Mouse (Mus musculus) heart, adult 2 months (tissue): Measurements from ENCODE around the gene Gm11034. TPM values are rescaled to one million over a fixed set of nuclear protein-coding genes. Genes with fewer than 3 reads are reported as not detected.
A peak's percentile ranks its signal among the peaks of the same experiment; 100 is the strongest.

Experiments used
- DNase-seq, 2 experiments: peaks; one replicate each; pipeline ENCODE4 v3.0.0; 2021
- H3K27ac ChIP-seq: fragments of 200-600 bp; 2 replicates; pipeline ENCODE4 v1.8.1; 2022
- H3K27me3 ChIP-seq: fragments of 200-500 bp; 2 replicates; pipeline ENCODE4 v1.6.1; 2012; ENCODE audit warnings: mild to moderate bottlenecking, low read length, inconsistent platforms, mixed read lengths; ENCODE audit not compliant: control insufficient read depth, insufficient read depth
- H3K36me3 ChIP-seq: fragments of 200-500 bp; 2 replicates; pipeline ENCODE4 v1.6.1; 2012; ENCODE audit warnings: low read length, inconsistent platforms; ENCODE audit not compliant: control insufficient read depth, insufficient read depth
- H3K4me1 ChIP-seq: fragments of 200-500 bp; 2 replicates; pipeline ENCODE4 v1.6.1; 2011; ENCODE audit warnings: low read length; ENCODE audit not compliant: control insufficient read depth, insufficient read depth
- H3K4me3 ChIP-seq: fragments of 200-600 bp; 2 replicates; pipeline ENCODE4 v1.8.1; 2022
- H3K79me2 ChIP-seq: fragments of 200-500 bp; replicated peaks from 2 replicates; pipeline ENCODE4 v1.6.1; 2012; ENCODE audit warnings: mild to moderate bottlenecking, inconsistent platforms, low read length, moderate library complexity, mixed read lengths; ENCODE audit not compliant: control insufficient read depth, insufficient read depth
- H3K9ac ChIP-seq: fragments of 200-500 bp; 2 replicates; pipeline ENCODE4 v1.6.1; 2012; ENCODE audit warnings: low read depth, mild to moderate bottlenecking, control low read depth, inconsistent platforms, low read length, mixed read lengths
- CTCF ChIP-seq: fragments of 200-600 bp; IDR thresholded peaks from 2 replicates; pipeline ENCODE4 v1.8.1; 2022; ENCODE audit warnings: antibody characterized with exemption, mild to moderate bottlenecking, moderate library complexity
- EP300 ChIP-seq: fragments of 200-500 bp; IDR thresholded peaks from 2 replicates; pipeline ENCODE4 v1.6.1; 2011; ENCODE audit warnings: low read depth, low read length, control low read depth; ENCODE audit not compliant: insufficient read depth
- POLR2A ChIP-seq: fragments of 200-500 bp; IDR thresholded peaks from 2 replicates; pipeline ENCODE4 v1.6.1; 2011; ENCODE audit warnings: mild to moderate bottlenecking, low read depth, low read length, control low read depth; ENCODE audit not compliant: insufficient read depth
- WGBS: fragments of 180-500 bp; shearing (Covaris S2); methylation state at CpG from one replicate; pipeline ENCODE4 v1.1.7; 2018; 5-methylcytosine and 5-hydroxymethylcytosine counted together
- intact Hi-C: fragments of 180-260 bp; cut with DNase I; formaldehyde crosslinking; loops from one replicate; pipeline ENCODE4 v1.15.1; 2025
- polyA plus RNA-seq: library from polyadenylated mRNA; depleted of rRNA; stranded (reverse); fragments of >200 nt; gene quantifications from 2 replicates; pipeline ENCODE4 v1.2.3, GENCODE M21; 2012
- total RNA-seq, 2 experiments: library from RNA; stranded (reverse); gene quantifications; 2 replicates each; pipeline ENCODE4 v1.2.3; 2021

Gene Gm11034
- total and polyA plus RNA-seq, 3 experiments: not detected

DNA sequence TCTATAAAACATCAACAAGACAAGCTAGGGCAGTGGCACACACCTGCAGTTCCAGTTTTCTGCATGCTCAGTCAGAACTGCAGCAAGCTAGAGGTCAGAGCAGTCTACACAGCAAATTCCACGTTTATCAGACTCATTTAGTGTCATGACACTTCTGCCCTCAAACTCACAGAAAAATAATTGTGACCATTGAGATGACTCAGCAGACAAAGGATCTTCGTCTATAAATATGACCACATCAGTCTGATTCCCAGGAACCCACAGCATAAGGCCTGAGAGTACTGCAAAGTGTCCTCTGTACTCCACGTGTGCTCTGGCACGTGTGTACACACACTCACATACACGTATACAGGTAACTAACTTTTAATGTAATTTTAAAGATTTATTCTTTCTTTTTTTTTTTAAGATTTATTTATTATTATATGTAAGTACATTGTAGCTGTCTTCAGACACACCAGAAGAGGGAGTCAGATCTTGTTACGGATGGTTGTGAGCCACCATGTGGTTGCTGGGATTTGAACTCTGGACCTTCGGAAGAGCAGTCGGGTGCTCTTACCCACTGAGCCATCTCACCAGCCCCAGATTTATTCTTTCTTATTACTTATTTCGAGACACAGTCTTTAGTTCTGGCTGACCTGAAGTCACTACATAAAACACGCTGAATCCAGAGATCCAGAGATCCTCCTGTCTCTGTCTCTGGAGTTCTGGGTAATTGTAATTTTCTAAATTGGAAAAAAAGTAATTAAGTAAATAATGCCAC lies 5.5 kb upstream of the Gm11034 start:
- intact Hi-C loops: loop anchor here (1.0 kb wide), 1 partner anchor 24 kb away; no protein-coding TSS in a partner anchor
- WGBS: 73% methylated on average over 10 of the region's 10 CpGs
- Histone ChIP-seq H3K4me1 (peaks cover 1% of the 10 kb centered on the region; the same call in 1 of the 2 replicates), H3K27ac (peak overlapping the region; percentile 90), H3K27me3 (no peaks in the 10 kb centered on the region), H3K4me3 (peak overlapping the region; percentile 78), H3K79me2 (peaks cover 2% of the 10 kb centered on the region; the same call in 1 of the 2 replicates), H3K9ac (no peak overlapping the region), H3K36me3 (no peaks in the 10 kb centered on the region)
- DNase-seq: no peak
- TF ChIP-seq EP300: no peak

DNA sequence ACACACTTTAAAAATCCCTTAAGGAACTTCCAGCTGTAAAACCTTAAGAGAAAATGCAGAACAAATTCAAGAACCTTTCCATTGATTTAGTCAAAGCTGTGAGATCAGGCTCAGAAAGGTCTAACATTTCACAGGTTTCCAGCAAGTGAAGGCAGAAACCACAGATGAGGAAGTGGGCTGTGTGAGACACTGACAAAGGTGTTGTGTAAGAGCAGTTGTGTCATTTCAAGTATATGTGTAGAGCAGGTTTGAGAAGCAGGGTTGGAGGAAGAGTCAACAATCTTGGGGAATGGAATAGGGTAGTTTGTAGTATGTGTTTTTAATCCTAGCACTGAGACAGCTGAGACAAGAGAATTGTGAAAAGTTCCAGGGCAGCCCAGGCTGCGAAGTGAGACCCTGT lies 2.4 kb upstream of the Gm11034 start:
- no peak overlapping the region for H3K9ac ChIP-seq
- H3K4me1 ChIP-seq: peaks cover 1% of the 10 kb centered on the region; the same call in 1 of the 2 replicates
- DNase-seq: no peak
- no peak overlapping the region for H3K4me3 ChIP-seq
- intact Hi-C loops: no loop called here
- WGBS: 23% methylated on average over 1 of the region's 1 CpGs
- peaks cover 2% of the 10 kb centered on the region; the same call in 1 of the 2 replicates for H3K79me2 ChIP-seq
- H3K27ac ChIP-seq: no peak overlapping the region
- no peaks in the 10 kb centered on the region for H3K36me3 ChIP-seq
- H3K27me3 ChIP-seq: no peaks in the 10 kb centered on the region
- no peak for TF ChIP-seq POLR2A
- no peak for TF ChIP-seq CTCF

DNA sequence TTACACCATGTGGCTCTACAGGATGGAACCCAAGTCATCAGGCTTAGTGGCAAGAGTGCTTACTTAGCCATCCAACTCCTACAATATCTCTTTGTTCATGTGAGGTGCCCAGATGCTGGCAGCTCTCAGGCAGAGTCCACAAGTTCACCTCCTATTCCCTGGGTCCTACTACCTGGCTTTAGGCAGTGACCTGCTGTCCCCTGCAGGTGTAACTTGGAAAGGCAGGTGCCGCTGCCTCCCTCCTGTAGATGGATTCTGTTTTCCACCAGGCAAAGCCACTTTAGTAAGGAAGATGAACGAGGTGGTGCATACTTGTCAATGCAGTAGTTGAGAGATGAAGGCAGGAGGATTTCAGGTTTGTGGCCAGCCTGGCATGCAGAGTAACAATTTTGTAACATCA lies 1.6 kb upstream of the Gm11034 start:
- no peak for DNase-seq
- H3K79me2 ChIP-seq: peaks cover 2% of the 10 kb centered on the region; the same call in 1 of the 2 replicates
- 0 out of 2 replicates have a peak, but pooled peaks cover 1% of the 10 kb centered on the region for H3K4me1 ChIP-seq
- no peak overlapping the region for H3K4me3 ChIP-seq
- intact Hi-C loops: no loop called here
- H3K27ac ChIP-seq: no peak overlapping the region
- H3K9ac ChIP-seq: no peak overlapping the region
- H3K36me3 ChIP-seq: no peaks in the 10 kb centered on the region
- no peak for TF ChIP-seq EP300
- TF ChIP-seq CTCF: peak; percentile 48
- H3K27me3 ChIP-seq: no peaks in the 10 kb centered on the region
- 43% methylated on average over 2 of the region's 2 CpGs for WGBS

DNA sequence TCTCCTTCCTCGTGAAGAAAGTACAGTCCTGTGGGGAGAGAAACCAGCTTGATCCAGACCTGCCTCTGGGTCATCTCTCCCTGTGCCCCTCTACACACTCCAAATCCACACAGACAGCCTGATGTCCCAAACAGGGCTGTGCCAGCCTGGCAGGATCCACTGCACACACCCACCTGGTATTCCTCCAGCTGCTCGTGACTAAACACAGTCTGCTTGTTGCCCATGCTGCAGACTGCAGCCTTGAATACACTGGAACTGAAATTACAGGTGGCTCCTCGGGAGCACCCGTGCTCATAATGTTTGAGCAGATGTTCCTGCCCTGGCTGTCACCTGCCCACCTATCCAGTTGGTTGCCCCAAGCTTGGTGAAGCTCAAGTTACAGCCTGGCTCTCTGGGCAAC lies 685 bp downstream of the Gm11034 start, which contains the start of gene Cib3:
Cib3 (minus strand) TSS at position 87 of the 400 bp plus-strand sequence.
- Histone ChIP-seq H3K79me2 (no peaks in the 10 kb centered on the region), H3K27ac (no peak within 1 kb of the TSS), H3K27me3 (no peaks in the 10 kb centered on the region), H3K4me1 (no peaks in the 10 kb centered on the region), H3K4me3 (no peak within 1 kb of the TSS), H3K9ac (no peak within 1 kb of the TSS), H3K36me3 (no peaks in the 10 kb centered on the region)
- no peak for DNase-seq
- intact Hi-C loops: loop anchor here (1.0 kb wide), 1 partner anchor 30 kb away; no protein-coding TSS in a partner anchor
- WGBS: 49% methylated on average over 4 of the region's 4 CpGs
- TF ChIP-seq EP300: no peak
- TF ChIP-seq POLR2A: no peak
- TF ChIP-seq CTCF: no peak

DNA sequence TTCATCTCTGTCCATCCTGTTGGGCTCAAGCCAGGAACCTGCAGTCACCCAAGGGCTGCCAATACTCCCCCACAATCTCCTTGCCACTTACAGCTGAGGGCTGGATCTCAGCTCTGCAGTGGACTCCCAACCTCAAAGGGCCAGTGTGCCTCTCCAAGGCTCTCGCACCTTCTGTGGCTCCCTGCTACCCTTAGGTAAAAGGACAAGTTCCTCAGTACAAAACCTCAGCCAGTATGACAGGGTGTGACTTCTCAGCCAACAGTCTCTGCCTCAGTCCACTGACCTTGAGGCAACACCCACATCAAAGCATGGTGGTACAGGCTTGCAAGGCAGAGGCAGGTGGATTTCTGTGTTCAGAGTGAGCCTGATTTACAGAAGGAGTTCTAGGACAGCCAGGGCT lies 1.6 kb downstream of the Gm11034 start:
- intact Hi-C loops: no loop called here
- Histone ChIP-seq H3K27me3 (no peaks in the 10 kb centered on the region), H3K79me2 (no peaks in the 10 kb centered on the region), H3K9ac (no peak overlapping the region), H3K27ac (no peak overlapping the region), H3K4me3 (no peak overlapping the region), H3K4me1 (no peaks in the 10 kb centered on the region), H3K36me3 (no peaks in the 10 kb centered on the region)
- 72% methylated on average over 1 of the region's 1 CpGs for WGBS
- TF ChIP-seq EP300 (no peak), CTCF (no peak), POLR2A (no peak)
- no peak for DNase-seq

DNA sequence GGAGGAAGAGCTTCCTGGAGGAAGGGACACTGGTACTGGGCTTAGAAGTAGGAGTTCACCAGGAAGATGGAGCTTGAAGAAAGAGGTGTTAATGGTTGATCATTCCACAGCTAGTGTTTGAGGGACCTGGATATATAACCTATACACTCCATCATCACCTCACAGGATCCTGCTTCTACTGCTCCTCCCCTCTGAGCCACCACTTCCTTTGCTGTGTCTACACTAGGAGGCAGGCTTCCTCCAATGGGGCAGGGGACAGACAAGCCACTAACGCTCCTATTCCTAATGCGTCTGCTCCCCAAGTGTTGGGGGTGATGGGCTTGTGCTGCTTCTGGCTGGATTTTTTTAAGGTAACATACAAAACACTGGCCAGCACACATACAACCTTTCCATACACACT lies 2.7 kb downstream of the Gm11034 start:
- intact Hi-C loops: no loop called here
- Histone ChIP-seq H3K36me3 (no peaks in the 10 kb centered on the region), H3K79me2 (no peaks in the 10 kb centered on the region), H3K4me3 (no peak overlapping the region), H3K9ac (no peak overlapping the region), H3K27ac (no peak overlapping the region), H3K4me1 (no peaks in the 10 kb centered on the region), H3K27me3 (no peaks in the 10 kb centered on the region)
- 56% methylated on average over 2 of the region's 2 CpGs for WGBS
- no peak for DNase-seq
- TF ChIP-seq EP300: no peak
